Mouse (Mus musculus) midbrain, postnatal 0 days (tissue): ENCODE measurements around the gene Aplf. TPM values are rescaled to one million over a fixed set of nuclear protein-coding genes. Genes with fewer than 3 reads are reported as not detected.

Source experiments
- ATAC-seq: fragments of 200-750 bp; cut with Nextera tagmentation; 2 replicates; pipeline ENCODE4 v1.8.0; 2017; ENCODE audit warnings: moderate number of reproducible peaks, mild to moderate bottlenecking, moderate TSS enrichment, moderate library complexity; ENCODE audit not compliant: low FRiP score
- DNase-seq: peaks from one replicate; pipeline ENCODE4 v3.0.0-alpha.2; 2015; ENCODE audit warnings: low spot score
- H3K27ac ChIP-seq: fragments of 300-500 bp; sonication (generic); 2 replicates; pipeline ENCODE4 v1.5.1; 2014; ENCODE audit warnings: low read depth, mild to moderate bottlenecking, low read length, mixed read lengths
- H3K27me3 ChIP-seq: fragments of 300-500 bp; sonication (generic); 2 replicates; pipeline ENCODE4 v1.6.1; 2014; ENCODE audit warnings: low read length, control low read depth, mixed read lengths; ENCODE audit not compliant: insufficient read depth
- H3K36me3 ChIP-seq: fragments of 300-500 bp; sonication (generic); 2 replicates; pipeline ENCODE4 v1.6.1; 2014; ENCODE audit warnings: low read length, control low read depth, mixed read lengths; ENCODE audit not compliant: insufficient read depth
- H3K4me1 ChIP-seq: fragments of 300-500 bp; sonication (generic); 2 replicates; pipeline ENCODE4 v1.6.1; 2014; ENCODE audit warnings: mild to moderate bottlenecking, control low read depth, antibody characterized with exemption, low read length, mixed read lengths; ENCODE audit not compliant: insufficient read depth
- H3K4me2 ChIP-seq: fragments of 300-500 bp; sonication (generic); 2 replicates; pipeline ENCODE4 v1.6.1; 2014; ENCODE audit warnings: low read depth, mild to moderate bottlenecking, low read length, mixed read lengths; ENCODE audit not compliant: poor library complexity, severe bottlenecking
- H3K4me3 ChIP-seq: fragments of 300-500 bp; sonication (generic); 2 replicates; pipeline ENCODE4 v1.5.1; 2014; ENCODE audit warnings: low read depth, mild to moderate bottlenecking, low read length, moderate library complexity
- H3K9ac ChIP-seq: fragments of 300-500 bp; sonication (generic); replicated peaks from 2 replicates; pipeline ENCODE4 v1.6.1; 2014; ENCODE audit warnings: mild to moderate bottlenecking, low read length, moderate library complexity, mixed read lengths; ENCODE audit not compliant: poor library complexity, severe bottlenecking
- H3K9me3 ChIP-seq: fragments of 300-500 bp; sonication (generic); 2 replicates; pipeline ENCODE4 v1.6.1; 2016; ENCODE audit warnings: low read length, control low read depth
- CTCF ChIP-seq: IDR thresholded peaks from 2 replicates; pipeline ENCODE4 v1.5.1; 2016; ENCODE audit warnings: antibody characterized with exemption, mild to moderate bottlenecking
- WGBS: fragments of 180-500 bp; shearing (Covaris S2); extraction: QIAGEN DNeasy Blood & Tissue Kit; methylation state at CpG from one replicate; pipeline ENCODE4 v1.1.7; 2014; 5-methylcytosine and 5-hydroxymethylcytosine counted together
- polyA plus RNA-seq: library from polyadenylated mRNA; unstranded; fragments of >200 nt; fragmentation: Nextera tagmentation; extraction: Ambion mirVana; gene quantifications from 2 replicates; pipeline ENCODE4 v1.2.1, GENCODE M21; 2015
- total RNA-seq: library from RNA; depleted of rRNA; stranded (reverse); fragments of >200 nt; gene quantifications from 2 replicates; pipeline ENCODE4 v1.2.3, GENCODE M21; 2014; rRNA removed

Aplf gene
- total and polyA plus RNA-seq, 2 experiments from 2014 or later, result 4.4 to 5.5 TPM

GRCm38 (mm10) chr6:87581581-87581980 is 90.4 kb downstream of the Aplf start:
- H3K4me3 ChIP-seq, result no peak overlapping the region
- no peak overlapping the region for H3K27ac ChIP-seq
- DNase-seq, result no peak
- no peak overlapping the region for H3K4me2 ChIP-seq
- H3K9ac ChIP-seq, result no peak overlapping the region
- no peak for ATAC-seq
- WGBS, result 92% methylated on average over 18 of the region's 18 CpGs
- no peak for TF ChIP-seq CTCF
- no peaks in the 10 kb centered on the region for H3K27me3 ChIP-seq
- H3K36me3 ChIP-seq, result no peaks in the 10 kb centered on the region
- no peaks in the 10 kb centered on the region for H3K9me3 ChIP-seq
- no peaks in the 10 kb centered on the region for H3K4me1 ChIP-seq

DNA sequence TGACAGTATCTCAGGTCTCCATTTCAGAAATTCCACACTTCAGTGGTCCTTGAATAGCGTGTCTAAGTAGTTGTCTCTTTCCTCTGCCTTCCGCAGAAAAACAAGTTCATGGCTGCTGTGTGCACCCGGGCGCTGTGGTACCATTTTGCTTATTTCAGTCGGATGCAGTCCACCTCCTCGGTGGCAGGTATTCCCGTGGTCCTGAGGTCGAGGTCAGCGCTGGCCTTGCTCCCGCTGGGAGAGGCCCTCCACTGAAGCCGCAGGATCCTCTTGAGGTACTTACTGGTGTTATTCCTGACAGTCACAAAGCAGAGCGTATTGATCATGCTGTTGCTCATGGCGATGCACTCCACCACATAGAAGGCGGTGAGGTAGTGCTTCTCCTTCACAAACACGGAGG is 90.9 kb downstream of the Aplf start:
- no peaks in the 10 kb centered on the region for H3K27me3 ChIP-seq
- H3K27ac ChIP-seq, result no peak overlapping the region
- H3K36me3 ChIP-seq, result no peaks in the 10 kb centered on the region
- TF ChIP-seq CTCF, result no peak
- 90% methylated on average over 15 of the region's 15 CpGs for WGBS
- H3K4me1 ChIP-seq, result no peaks in the 10 kb centered on the region
- H3K9me3 ChIP-seq, result no peaks in the 10 kb centered on the region
- no peak overlapping the region for H3K4me3 ChIP-seq
- no peak for ATAC-seq
- no peak overlapping the region for H3K4me2 ChIP-seq
- no peak overlapping the region for H3K9ac ChIP-seq
- DNase-seq, result no peak

Other genes with a start within 250 kb of the Aplf start
- not detected in 2 replicates for gene Bmp10, start 243.2 kb downstream of the Aplf start, total RNA-seq
- gene Bmp10, start 243.2 kb downstream of the Aplf start, polyA plus RNA-seq, result not detected in 2 replicates
- gene Arhgap25, start 138.9 kb downstream of the Aplf start, total RNA-seq, result 0.93 and 1.4 TPM in 2 replicates
- gene Arhgap25, start 138.9 kb downstream of the Aplf start, polyA plus RNA-seq, result 1.2 and 1.8 TPM in 2 replicates
- gene Prokr1, start 81.5 kb downstream of the Aplf start, total RNA-seq, result 2.7 and 3.4 TPM in 2 replicates
- 1.3 and 1.5 TPM in 2 replicates for gene Prokr1, start 81.5 kb downstream of the Aplf start, polyA plus RNA-seq
- gene Efcc1, start 58.7 kb upstream of the Aplf start, total RNA-seq, result 6.6 and 15.8 TPM in 2 replicates
- gene Efcc1, start 58.7 kb upstream of the Aplf start, polyA plus RNA-seq, result 8.7 and 11.2 TPM in 2 replicates
- 1.7 TPM in 1 of 2 replicates, not detected in the other for gene Gp9, start 105.9 kb upstream of the Aplf start, total RNA-seq
- gene Gp9, start 105.9 kb upstream of the Aplf start, polyA plus RNA-seq, result not detected in 2 replicates
- gene Rab43, start 140.0 kb upstream of the Aplf start, total RNA-seq, result 23.2 and 31.6 TPM in 2 replicates
- gene Rab43, start 140.0 kb upstream of the Aplf start, polyA plus RNA-seq, result 7.7 and 9.9 TPM in 2 replicates
- gene Gm45140, start 163.6 kb upstream of the Aplf start, total RNA-seq, result 5.4 TPM in 1 of 2 replicates, not detected in the other
- 1.2 and 1.8 TPM in 2 replicates for gene Gm45140, start 163.6 kb upstream of the Aplf start, polyA plus RNA-seq
- 21.7 and 22.5 TPM in 2 replicates for gene Isy1, start 166.6 kb upstream of the Aplf start, total RNA-seq
- 20.7 and 25.9 TPM in 2 replicates for gene Isy1, start 166.6 kb upstream of the Aplf start, polyA plus RNA-seq
- 178 and 197 TPM in 2 replicates for gene Cnbp, start 178.9 kb upstream of the Aplf start, total RNA-seq
- gene Cnbp, start 178.9 kb upstream of the Aplf start, polyA plus RNA-seq, result 550 and 577 TPM in 2 replicates
- gene Copg1, start 215.6 kb upstream of the Aplf start, total RNA-seq, result 202 and 226 TPM in 2 replicates
- 191 and 216 TPM in 2 replicates for gene Copg1, start 215.6 kb upstream of the Aplf start, polyA plus RNA-seq
- gene Hmces, start 241.7 kb upstream of the Aplf start, total RNA-seq, result 30.7 and 33.0 TPM in 2 replicates
- gene Hmces, start 241.7 kb upstream of the Aplf start, polyA plus RNA-seq, result 34.6 and 35.5 TPM in 2 replicates